Mouse (Mus musculus): ENCODE data around the gene Faim2. TPM values are rescaled to one million over a fixed set of nuclear protein-coding genes. Genes with fewer than 3 reads are reported as not detected.

The Faim2 gene
- polyA plus RNA-seq, 1 experiment from 2014 or later: not detected

DNA sequence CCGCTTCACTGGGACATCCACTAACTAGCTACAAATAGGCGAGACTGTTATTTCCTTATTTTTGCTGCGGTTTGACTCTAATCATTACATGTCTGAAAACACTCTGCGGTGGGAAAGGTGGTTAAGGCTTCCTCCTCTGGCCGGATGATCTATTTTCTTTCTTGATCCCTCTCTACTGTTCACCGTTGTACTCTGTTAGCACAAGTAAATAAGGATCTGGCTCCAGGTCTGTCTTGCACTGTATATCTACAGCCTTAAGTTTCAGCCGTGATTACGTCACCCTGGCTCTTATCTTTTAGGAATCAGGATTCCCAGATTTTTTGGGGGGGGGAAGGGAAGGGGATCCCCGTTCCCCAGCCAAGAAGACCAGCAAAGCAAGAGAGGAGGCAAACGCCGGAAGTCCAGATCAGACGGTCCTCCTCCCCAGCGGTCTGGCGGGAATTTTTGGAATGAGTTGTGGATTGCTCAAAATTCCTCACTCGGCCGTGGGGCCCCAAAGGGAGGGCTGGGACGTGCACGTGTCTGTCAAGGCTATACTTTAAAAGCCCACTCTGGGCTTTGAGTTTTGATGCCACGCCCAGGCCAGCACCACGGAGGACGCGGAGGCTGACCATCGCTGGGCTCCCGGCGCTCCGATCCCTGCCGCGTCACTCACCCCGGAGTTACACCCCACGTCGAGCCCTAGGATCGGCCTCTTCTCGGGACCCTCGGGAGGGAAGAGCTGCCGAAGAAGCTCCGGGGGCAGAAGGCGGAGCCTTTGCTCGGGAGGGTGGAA is 54.0 kb downstream of the Faim2 start:
- Histone ChIP-seq H3K27me3 (ENCODE audit: low read depth, poor library complexity, severe bottlenecking) (no peaks in the 10 kb centered on the region), H3K36me3 (peaks cover 30% of the 10 kb centered on the region), H3K4me1 (peaks cover 14% of the 10 kb centered on the region), H3K4me3 (peak overlapping the region; percentile 87), H3K27ac (peak overlapping the region; percentile 97), H3K9me3 (replicated peaks) (peaks cover 3% of the 10 kb centered on the region; the same call in 1 of the 2 replicates)
- 7% methylated on average over 38 of the region's 38 CpGs for WGBS
- no peak for DNase-seq (ENCODE audit: low spot score)

DNA sequence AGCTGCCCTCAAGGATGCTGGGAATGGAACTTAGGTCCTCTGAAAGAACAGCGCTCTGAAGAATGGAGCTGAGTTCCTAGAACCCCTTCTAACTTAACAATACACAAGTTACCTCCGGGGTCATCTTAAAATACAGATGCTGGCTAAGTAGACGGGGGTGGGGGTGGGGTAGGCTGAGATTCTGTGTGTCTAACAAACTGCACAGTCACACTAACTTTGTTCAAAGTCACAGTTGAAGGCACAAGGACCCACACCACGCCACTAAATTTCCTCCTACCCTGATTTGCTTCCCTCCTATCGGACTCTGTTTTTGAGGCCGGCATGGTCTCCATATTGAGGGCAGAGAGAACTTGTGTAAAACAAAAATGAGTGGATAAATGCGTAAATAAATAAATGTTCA is 55.0 kb downstream of the Faim2 start:
- Histone ChIP-seq H3K4me1 (peaks cover 14% of the 10 kb centered on the region), H3K27me3 (ENCODE audit: low read depth, poor library complexity, severe bottlenecking) (no peaks in the 10 kb centered on the region), H3K36me3 (peaks cover 40% of the 10 kb centered on the region), H3K27ac (no peak overlapping the region), H3K4me3 (peak overlapping the region; percentile 87; the same call in 1 of the 2 replicates), H3K9me3 (replicated peaks) (peaks cover 3% of the 10 kb centered on the region; the same call in 1 of the 2 replicates)
- no peak for DNase-seq (ENCODE audit: low spot score)
- 92% methylated on average over 7 of the region's 7 CpGs for WGBS

DNA sequence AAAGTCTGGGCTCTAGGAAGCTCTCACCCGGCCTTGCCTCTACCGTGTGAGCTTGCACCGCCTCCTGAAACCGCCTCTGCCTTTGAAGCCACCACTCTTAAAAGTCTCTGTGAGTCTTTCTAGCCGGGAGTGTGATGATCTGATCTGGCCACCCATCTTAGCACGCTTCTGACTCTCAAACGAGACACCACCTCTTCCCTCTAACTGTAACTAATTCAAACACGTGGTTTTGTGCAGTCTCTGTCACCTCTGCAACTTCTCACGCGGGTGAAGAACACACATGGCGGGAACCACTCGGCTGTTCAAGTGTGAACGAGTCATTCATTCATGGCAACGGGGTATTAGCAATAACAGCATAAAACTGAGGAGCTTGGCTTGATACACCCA is 56.3 kb downstream of the Faim2 start:
- H3K36me3 ChIP-seq: peaks cover 41% of the 10 kb centered on the region
- no peak overlapping the region for H3K27ac ChIP-seq
- 74% methylated on average over 14 of the region's 14 CpGs for WGBS
- H3K4me1 ChIP-seq: peaks cover 14% of the 10 kb centered on the region
- no peaks in the 10 kb centered on the region for H3K27me3 ChIP-seq (ENCODE audit: low read depth, poor library complexity, severe bottlenecking)
- peaks cover 3% of the 10 kb centered on the region; the same call in 1 of the 2 replicates for H3K9me3 ChIP-seq (replicated peaks)
- H3K4me3 ChIP-seq: no peak overlapping the region
- DNase-seq (ENCODE audit: low spot score): no peak

DNA sequence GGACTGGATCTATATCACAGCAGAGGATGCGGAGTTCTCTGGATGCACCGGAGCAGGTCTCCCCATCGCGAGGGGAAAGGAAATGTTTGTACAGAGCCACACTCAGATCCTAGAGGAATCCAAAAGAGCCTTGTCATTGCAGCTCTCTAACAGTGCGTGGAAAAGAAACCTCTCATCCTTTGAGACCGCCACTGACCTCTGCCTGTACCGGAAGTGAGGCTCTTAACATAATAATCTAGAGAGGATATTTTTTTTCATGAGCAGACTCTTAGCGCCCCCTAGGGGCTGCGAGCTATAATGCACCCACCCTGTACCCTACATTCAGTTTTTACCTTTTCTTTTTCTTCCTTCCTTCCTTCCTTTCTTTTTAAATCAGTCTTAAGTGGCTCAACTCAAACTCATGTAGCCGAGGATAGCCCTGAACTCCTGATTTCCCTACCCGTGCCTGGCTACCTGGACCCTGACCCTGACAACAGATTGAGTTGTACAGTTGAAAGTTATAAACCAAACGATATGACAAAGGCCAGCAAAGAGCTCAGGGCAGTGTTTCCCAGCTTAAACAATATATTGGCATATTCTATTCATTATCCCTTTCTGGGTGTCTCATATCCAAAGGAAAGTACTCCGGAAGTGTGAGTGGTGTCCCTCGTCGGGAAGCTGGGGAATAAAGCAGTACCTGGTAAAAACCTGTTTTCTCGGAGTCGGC is 56.8 kb downstream of the Faim2 start:
- Histone ChIP-seq H3K9me3 (replicated peaks) (peaks cover 3% of the 10 kb centered on the region; the same call in 1 of the 2 replicates), H3K4me1 (peaks cover 14% of the 10 kb centered on the region), H3K4me3 (no peak overlapping the region), H3K27me3 (ENCODE audit: low read depth, poor library complexity, severe bottlenecking) (no peaks in the 10 kb centered on the region), H3K36me3 (peaks cover 43% of the 10 kb centered on the region), H3K27ac (no peak overlapping the region)
- 65% methylated on average over 17 of the region's 17 CpGs for WGBS
- DNase-seq (ENCODE audit: low spot score): peak; percentile 64

DNA sequence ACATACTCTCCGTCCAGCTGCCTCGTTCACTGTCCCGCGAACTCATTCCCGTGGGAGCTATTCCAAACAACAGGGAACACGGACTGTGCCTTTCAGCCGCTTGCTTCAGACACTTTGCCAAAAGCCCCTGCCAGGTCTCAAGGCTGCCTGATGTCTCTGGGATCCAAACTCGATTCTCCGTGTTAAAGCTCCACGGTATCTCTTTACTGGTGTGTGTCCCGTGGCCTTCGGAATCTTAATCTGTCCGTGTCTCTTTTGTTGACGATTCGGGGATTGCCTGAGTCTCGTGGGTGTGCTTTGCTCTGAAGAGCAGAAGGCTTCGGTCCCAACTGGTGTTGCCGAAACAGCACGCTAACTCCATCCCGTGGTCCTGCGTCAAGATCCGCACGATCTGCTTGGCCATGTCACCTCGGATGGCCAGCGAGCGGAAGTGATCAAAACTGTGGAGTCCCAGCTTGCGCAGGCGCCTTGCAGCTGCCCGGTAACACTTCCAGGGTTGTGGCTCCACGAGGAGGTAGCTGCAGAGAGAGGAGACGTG is 57.7 kb downstream of the Faim2 start:
- Histone ChIP-seq H3K9me3 (replicated peaks) (peaks cover 3% of the 10 kb centered on the region; the same call in 1 of the 2 replicates), H3K4me3 (no peak overlapping the region), H3K27me3 (ENCODE audit: low read depth, poor library complexity, severe bottlenecking) (no peaks in the 10 kb centered on the region), H3K36me3 (peaks cover 45% of the 10 kb centered on the region), H3K27ac (no peak overlapping the region), H3K4me1 (peaks cover 14% of the 10 kb centered on the region)
- WGBS: 95% methylated on average over 31 of the region's 31 CpGs
- no peak for DNase-seq (ENCODE audit: low spot score)

DNA sequence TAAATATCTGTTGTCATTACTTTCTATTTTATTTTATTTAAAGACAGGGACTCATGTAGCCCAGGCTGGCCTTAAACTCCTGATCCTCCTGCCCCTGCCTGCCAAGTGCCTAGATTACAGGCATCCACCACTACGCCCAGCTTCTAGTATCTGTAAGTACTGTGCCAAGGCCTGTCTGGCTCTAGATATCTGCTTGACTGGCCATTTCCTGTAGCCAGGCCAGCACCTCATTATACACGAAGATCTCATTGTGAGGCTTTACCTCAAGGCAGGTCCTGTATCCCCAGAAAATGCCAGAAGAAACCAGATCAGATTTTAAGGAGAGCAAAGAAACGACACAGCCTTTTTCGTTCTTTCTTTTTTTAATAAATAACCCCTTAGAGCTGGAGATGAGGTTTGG is 58.2 kb downstream of the Faim2 start:
- DNase-seq (ENCODE audit: low spot score): no peak
- 95% methylated on average over 4 of the region's 4 CpGs for WGBS
- Histone ChIP-seq H3K27ac (no peak overlapping the region), H3K4me1 (peaks cover 13% of the 10 kb centered on the region), H3K4me3 (no peak overlapping the region), H3K36me3 (peaks cover 45% of the 10 kb centered on the region), H3K9me3 (replicated peaks) (peaks cover 3% of the 10 kb centered on the region; the same call in 1 of the 2 replicates), H3K27me3 (ENCODE audit: low read depth, poor library complexity, severe bottlenecking) (no peaks in the 10 kb centered on the region)

DNA sequence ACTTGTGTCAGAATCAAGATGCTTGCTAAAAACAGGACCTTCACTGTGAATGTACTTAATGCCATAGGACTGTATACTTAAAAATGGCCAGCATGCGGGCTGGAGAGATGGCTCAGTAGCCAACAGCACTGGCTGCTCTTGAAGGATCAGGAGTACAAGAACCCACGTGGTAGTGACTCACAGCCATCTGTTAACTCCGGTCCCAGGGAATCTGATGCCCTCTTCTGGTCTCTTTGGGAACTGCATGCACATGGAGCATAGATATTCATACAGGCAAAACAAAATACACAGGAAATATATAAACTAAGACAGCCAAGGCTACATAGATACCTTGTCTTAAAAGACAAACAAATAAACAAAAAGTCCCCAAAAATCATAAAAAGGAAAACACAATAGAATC is 58.9 kb downstream of the Faim2 start:
- WGBS: 48% methylated on average over 3 of the region's 3 CpGs
- Histone ChIP-seq H3K27me3 (ENCODE audit: low read depth, poor library complexity, severe bottlenecking) (no peaks in the 10 kb centered on the region), H3K4me1 (peaks cover 11% of the 10 kb centered on the region), H3K36me3 (peaks cover 45% of the 10 kb centered on the region), H3K9me3 (replicated peaks) (peaks cover 3% of the 10 kb centered on the region; the same call in 1 of the 2 replicates), H3K27ac (no peak overlapping the region), H3K4me3 (no peak overlapping the region)
- peak; percentile 64 for DNase-seq (ENCODE audit: low spot score)

DNA sequence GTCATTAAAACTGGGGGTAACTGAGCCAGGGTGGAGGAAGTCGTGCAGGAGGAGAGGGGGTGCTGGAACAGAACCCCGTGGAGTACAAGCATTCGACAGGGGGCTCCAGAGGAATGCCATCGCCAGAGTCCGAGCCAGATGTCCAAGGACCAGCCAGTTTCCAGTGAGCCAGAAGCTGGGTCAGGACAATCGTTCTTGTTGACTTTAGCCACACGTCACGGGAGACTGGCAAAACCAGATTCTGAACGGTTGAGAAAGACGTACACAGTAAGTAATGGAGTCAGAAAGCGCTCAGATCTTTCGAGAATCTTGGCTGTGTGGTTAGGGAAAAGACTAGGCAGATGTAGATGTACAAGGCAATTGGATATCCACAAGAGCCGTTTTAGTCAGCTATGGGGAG is 64.8 kb downstream of the Faim2 start:
- Histone ChIP-seq H3K9me3 (replicated peaks) (no peaks in the 10 kb centered on the region), H3K4me1 (peaks cover 9% of the 10 kb centered on the region), H3K36me3 (peaks cover 10% of the 10 kb centered on the region), H3K27me3 (ENCODE audit: low read depth, poor library complexity, severe bottlenecking) (no peaks in the 10 kb centered on the region), H3K4me3 (no peak overlapping the region), H3K27ac (no peak overlapping the region)
- 80% methylated on average over 13 of the region's 13 CpGs for WGBS
- DNase-seq (ENCODE audit: low spot score): no peak

DNA sequence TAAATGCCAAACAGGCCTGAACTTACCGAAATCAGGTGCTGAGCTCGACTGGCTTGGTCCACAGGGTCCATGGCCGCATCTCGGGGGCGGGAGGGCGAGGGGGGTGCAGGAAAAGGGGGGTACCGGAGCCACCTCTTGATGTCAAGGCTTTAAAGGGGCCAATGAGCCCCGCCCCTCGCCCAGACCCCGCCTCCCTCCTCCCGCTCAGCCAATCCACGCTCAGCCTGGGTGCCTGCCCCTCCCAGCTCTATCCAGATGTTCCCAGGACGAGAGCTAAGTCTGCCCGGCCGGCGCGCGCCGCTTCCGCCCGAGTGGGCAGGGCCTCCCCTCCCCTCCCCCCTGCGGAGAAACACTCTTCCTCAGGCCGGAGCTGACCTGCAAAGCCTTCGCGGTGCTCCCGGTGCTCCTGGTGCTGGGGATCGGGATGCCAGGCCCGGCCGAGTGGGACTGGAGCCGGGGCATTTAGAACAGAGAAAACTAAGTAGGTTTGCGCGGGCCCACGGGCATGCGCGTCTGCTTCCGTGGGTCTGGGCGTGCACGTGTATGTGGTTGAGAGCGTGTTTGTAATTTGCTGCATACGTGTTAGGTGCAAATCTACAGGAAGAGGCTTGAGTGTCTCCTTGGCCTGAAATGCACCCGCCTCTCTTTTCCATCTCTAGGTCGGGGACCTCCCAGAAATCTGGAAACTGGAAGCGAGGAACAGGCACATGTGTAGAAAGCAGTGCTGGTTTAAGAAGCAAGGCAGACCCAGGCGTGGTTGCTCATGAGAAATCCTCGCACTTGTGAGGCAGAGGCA is 70.2 kb downstream of the Faim2 start, which contains the start of gene Nckap5l:
Nckap5l (minus strand) TSS at position 143 of the 796 bp plus-strand sequence.
- WGBS: 1% methylated on average over 41 of the region's 45 CpGs
- peak; percentile 98 for DNase-seq (ENCODE audit: low spot score)
- Histone ChIP-seq H3K27ac (peak within 1 kb of the TSS; percentile 97), H3K4me1 (peaks cover 43% of the 10 kb centered on the region), H3K27me3 (ENCODE audit: low read depth, poor library complexity, severe bottlenecking) (no peaks in the 10 kb centered on the region), H3K36me3 (peaks cover 36% of the 10 kb centered on the region), H3K9me3 (replicated peaks) (no peaks in the 10 kb centered on the region), H3K4me3 (peak within 1 kb of the TSS; percentile 85)

DNA sequence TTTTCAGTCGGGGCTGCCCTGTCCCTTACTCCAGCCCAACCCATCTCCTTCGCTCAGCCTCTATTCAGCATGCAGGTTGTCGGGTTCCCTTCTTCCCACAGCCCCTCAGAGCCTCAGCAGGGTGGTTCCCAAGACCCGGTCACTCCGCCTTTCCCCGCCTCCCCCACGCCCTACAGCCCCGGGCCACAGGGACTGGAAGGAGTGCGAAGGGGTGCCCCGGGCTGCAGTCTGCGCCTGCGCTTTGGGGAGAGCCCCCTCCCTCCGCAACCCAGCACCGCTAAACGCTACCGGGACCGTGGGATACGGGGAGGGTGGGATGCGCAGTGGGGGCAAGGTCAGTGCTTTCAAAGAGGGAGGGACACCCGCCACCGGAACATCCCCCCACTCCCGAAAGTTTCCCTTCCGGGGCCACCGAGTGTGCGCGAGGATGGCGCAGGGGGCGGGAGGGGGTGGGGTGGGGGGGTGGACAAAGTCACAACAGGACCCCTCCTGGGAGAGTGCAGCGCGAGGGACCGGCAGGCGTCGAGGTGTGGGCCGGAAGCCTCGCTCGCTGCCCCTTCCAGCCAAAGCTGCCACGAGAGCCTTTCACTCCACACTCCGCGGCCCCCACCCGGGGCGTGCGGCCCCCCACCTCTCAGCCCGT is 70.9 kb downstream of the Faim2 start:
- Histone ChIP-seq H3K9me3 (replicated peaks) (no peaks in the 10 kb centered on the region), H3K36me3 (peaks cover 43% of the 10 kb centered on the region), H3K27me3 (ENCODE audit: low read depth, poor library complexity, severe bottlenecking) (no peaks in the 10 kb centered on the region), H3K4me1 (peaks cover 45% of the 10 kb centered on the region), H3K27ac (peak overlapping the region; percentile 97), H3K4me3 (peak overlapping the region; percentile 85)
- peak; percentile 82 for DNase-seq (ENCODE audit: low spot score)
- 1% methylated on average over 43 of the region's 43 CpGs for WGBS

DNA sequence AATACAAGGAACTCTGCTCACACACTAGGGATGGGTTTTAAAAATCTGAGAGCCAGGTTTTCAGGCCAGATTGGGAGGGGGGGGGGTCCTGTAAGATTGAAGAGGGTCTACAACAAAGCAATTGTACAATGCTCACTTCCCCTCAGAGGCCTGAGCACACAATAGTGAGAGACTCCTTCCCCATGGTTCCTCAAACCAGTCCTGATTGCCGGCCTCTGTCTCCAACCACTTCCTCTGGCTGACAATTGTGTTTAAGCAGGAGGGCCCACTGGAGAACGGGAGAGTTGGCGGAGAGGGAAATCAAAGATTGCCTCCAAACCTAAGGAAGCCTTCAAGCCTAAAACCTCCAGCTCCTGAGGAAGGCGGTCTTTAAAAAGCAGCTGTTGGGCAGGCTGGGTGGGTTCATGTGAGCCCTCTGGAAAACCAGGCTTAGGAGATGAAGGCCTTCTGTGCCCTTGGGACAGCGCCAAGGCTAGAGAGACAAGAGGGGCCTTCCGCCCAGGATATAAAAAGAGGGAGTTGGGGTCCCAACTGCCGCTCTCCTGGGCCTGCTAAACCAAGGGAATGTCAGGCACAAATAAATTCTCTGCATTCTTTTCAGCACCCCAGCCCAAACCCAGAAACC is 71.5 kb downstream of the Faim2 start:
- Histone ChIP-seq H3K27me3 (ENCODE audit: low read depth, poor library complexity, severe bottlenecking) (no peaks in the 10 kb centered on the region), H3K36me3 (peaks cover 50% of the 10 kb centered on the region), H3K4me3 (peak overlapping the region; percentile 85), H3K27ac (peak overlapping the region; percentile 97), H3K4me1 (peaks cover 45% of the 10 kb centered on the region), H3K9me3 (replicated peaks) (no peaks in the 10 kb centered on the region)
- WGBS: 26% methylated on average over 7 of the region's 7 CpGs
- DNase-seq (ENCODE audit: low spot score): peak; percentile 30

Measured in limb, embryonic 10.5 days (tissue).